Mouse (Mus musculus) adrenal gland, postnatal 14 days (tissue): Measurements from ENCODE around the gene Rgmb. TPM values are rescaled to one million over a fixed set of nuclear protein-coding genes. Genes with fewer than 3 reads are reported as not detected.

ENCODE experiments used
- DNase-seq: peaks from one replicate; pipeline ENCODE4 v3.0.0; 2021; ENCODE audit warnings: mixed read lengths
- long read RNA-seq, 2 experiments: library from polyadenylated mRNA; stranded (forward); transcript quantifications; one replicate each; pipeline ENCODE4 v2.0.0; 2021
- total RNA-seq: library from RNA; stranded (reverse); gene quantifications from 2 replicates; pipeline ENCODE4 v1.2.3, GENCODE M21; 2021

The Rgmb gene
- total RNA-seq, result 16.3 and 19.2 TPM in 2 replicates
- long read RNA-seq, experiment 1, full-length matches to known transcripts, result 12 of 19 reads
- long read RNA-seq, experiment 1, partial matches to known transcripts, result 3 of 19 reads
- long read RNA-seq, experiment 1, other reads (novel, unspliced or antisense), result 4 of 19 reads
- long read RNA-seq, experiment 2, full-length matches to known transcripts, result 11 of 14 reads
- long read RNA-seq, experiment 2, partial matches to known transcripts, result 1 of 14 reads
- long read RNA-seq, experiment 2, other reads (novel, unspliced or antisense), result 2 of 14 reads

DNA sequence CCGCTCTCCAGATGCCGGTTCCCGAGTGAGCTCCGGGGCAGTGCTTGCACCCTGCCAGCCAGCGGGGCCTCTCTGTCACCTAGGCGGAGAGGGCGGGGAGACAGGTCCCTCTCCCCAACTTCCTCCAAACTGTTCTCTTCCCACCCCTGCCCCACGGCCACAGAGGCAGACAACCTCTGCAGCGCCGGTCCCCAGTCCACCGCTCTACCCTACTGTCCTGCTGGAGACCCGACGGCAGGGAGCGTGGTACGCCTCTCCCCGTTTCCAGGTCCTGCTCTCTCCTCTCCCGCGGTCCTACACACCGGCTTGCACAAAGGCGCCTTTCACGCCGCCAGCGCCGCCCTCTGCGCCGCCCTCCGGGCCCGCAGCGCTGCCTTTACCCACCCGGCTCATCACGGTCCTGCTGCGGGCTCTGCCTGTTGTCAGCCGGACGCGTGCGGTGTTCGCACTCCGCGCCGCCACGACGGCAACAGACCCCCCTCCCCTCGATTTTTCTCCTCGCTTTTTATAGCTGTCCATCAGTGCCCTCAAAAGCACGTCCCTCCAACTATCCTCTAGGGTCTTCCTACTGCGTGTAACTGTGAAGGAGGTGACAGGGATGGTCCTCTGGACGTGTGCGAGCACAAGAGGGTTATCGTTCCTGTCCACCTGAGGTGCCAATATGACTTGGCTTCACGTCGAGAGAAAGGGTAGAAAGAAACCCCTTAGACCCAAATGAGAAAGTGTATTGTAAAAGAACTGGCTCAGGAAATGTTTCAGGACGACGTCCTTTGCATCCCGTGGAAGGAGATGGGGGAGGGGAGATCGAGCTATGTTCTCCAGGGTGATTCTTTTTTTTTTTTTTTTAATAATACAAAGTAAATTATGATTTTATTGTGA, at the start of gene Rgmb:
Gene Rgmb, minus strand, starts transcription at position 274 of the 879 bp plus-strand sequence.
- DNase-seq, result peak; percentile 42

DNA sequence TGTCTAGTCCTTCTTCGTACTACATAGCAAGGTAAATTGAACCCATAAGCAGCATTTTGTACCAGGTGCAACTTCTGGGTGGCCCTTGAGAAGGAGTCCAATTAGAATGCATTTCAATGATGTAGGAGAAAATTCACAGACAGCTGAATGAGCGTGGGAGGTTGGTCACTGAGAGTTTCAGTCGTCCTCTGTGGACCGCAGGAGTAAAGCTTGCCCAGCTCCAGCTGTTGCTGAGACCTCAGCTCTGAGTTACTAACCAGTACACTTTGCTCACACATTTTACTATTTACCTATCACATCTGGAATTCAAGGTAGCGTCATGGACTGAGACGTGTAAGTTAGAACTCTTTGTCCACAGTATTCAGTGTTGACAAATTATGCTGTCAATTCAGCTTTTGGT, 43.9 kb upstream of the Rgmb start:
- DNase-seq, result no peak

DNA sequence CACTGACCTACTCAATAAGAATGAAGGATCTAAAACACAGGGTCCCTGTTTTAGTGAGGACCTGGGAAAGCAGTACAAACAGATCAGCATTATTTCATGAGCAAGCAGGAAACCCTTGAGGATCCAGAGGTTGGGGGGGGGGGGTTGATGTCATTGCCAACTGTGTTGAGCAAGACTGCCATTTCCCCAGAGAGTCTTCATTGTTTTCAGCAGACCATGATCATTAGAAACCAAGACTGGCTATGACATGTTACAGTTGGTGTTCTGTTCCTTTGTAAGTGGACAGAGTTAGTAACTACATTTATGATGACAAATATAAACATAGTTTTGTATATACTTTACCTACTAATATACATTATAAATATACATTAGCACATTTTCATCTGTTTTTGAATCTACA, 41.3 kb upstream of the Rgmb start:
- peak; percentile 4 for DNase-seq

DNA sequence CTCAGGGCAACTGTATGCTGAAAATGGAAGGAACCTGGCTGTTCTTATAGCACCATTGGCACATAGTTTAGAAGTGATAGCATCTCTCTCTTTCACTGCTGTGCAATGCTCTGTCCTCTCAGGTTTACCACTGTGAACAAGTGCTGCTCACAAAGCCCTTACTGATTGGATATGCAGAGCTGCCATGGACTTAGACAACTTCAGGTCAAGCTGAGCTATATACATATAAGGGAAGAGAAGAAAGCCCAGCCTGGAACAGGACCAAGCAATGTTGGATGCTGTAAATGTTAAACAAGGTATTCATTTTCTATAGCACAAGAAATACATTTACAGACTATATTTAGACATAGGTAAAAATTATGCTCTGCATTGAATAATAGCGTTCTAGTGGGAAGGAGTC, 34.4 kb upstream of the Rgmb start:
- DNase-seq, result no peak

DNA sequence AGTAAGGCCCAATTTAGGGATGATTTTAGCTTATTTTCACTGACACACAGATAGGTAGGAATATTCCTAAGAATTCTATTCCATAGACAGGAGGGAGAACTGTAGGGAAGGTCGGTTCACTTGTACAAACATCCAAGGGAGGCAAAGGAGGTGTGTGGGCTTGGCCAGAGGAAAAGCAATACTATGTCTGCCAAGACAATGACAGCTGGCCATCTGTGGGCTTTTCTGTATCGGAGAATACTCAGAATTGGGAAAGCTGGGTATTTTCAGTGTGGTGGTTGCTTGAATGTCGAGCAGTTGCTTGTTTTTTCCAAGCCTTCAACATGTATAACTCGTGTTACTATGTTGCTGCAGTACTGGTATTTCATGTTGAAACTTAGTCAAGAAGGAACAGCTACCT, 31.5 kb upstream of the Rgmb start:
- no peak for DNase-seq

DNA sequence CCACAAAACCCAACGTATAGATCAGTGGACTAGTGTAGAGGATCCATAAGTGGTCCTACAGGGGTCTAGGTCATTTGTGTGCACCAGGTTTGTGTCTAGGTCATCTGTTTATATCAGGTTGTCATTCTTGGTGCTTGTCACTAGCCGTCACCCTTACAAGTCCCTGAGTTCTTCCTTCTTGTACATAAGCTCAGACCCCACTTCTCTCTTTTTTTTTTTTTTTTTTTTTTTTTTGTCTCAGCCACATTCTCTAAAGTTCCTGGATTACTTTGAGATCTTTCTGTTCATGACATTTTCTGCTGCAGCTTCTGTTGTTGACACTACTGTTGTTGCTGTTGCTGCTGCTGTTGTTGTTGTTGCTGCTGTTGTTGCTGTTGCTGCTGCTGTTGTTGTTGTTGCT, 22.3 kb upstream of the Rgmb start:
- DNase-seq, result no peak

DNA sequence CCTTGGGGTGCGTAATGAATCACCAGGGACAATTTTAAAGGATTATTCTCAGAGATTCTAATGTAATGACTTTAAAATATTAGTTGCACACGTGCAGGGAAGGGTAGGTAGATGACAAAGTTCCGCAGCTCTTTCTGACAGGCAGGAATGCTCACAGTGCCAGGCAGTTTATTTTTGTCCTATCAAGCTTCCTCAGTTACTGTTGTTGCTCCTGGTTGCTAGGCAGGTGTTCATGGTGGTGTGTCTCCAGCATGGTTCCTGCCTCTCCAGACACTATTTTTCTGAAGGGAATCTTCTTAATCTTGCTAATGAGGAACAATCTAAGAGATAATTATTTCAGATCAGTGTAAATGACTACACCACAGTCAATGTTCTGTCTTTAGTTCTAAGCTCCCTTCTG, 19.7 kb upstream of the Rgmb start:
- DNase-seq, result no peak

DNA sequence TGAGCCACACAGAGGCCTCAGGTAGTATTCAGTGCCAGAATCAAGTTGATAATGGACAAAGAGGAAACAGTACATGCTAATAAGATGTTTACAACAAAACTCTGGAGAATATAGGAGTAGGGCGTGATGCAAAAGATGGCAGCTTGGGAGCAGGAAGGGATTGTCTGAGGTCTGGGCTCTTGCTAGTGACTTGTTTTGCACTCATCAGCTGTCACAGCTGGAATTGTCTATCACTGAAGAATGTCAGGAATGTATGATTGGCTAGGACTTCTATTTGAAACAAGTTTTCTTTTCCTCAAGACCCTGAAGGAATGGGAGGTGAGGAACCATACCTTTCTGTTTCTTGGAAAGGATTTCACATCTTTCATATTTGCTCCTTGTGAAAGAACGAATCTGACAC, 10.6 kb upstream of the Rgmb start:
- no peak for DNase-seq

DNA sequence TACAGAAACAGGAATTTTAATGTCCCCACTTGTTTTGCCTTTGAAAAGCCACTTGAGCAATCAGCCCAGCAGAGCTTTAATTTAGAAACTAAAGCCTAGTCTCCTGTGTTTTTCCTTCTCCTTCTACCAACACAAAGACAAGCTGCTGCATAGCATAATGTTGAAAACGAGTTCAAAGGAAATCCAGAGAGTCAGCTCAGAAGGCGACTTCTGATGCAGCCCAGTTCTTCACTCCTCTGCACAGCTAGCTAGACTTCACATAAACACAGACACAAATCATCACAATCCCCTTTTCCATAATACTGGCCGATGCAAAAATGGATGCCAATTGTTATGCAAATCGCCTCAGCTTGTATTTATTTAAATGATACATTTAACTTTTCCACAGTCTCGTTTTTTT, 1.6 kb upstream of the Rgmb start:
- DNase-seq, result no peak

DNA sequence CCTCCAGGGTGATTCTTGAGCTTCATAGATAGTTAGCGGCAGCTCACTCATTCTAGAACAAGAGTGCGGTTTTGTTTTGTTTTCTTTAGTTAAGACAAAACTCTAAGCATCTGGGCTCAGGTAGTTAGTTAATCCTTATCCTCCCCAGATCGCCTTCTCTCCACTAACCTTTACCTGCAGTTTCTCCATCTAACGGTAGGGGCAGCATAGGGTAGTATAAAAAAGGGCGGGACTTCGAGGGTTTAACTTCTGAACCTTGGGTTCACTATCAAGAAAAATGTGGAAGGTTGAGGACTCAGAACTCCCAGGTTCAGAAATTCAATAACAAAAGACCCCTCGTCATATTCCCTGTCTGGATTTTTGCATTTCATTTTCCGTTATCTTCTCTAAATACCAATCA, 971 bp upstream of the Rgmb start:
- peak; percentile 58 for DNase-seq

DNA sequence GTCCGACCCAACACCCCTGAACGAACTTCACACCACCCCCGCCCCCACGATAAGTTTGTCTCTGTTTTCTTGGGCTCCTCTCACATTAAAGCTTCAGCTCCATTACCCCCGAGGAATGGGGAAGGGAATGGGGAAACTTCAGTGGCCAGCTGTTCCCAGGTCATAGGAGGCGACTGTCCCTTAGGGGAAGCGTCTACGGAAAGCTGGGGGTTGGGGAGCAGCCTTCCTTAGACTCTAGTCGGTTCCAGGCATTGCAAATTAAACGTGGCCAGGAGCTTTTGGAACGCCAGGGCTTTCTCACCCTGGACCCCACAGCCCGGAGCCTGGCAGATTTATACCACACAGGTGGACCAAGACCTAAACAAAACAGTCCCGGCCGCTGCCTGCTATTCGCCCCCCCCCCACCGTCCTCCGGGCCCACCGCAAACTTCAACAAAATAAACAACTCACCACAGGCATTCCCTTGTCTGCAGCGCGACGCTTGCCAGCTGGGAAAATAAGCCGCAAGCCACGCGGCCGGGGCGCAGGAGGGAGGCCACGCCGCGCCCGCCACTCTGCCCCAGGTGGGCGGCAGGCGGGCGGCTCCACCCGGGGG, 571 bp downstream of the Rgmb start:
- DNase-seq, result peak; percentile 21

DNA sequence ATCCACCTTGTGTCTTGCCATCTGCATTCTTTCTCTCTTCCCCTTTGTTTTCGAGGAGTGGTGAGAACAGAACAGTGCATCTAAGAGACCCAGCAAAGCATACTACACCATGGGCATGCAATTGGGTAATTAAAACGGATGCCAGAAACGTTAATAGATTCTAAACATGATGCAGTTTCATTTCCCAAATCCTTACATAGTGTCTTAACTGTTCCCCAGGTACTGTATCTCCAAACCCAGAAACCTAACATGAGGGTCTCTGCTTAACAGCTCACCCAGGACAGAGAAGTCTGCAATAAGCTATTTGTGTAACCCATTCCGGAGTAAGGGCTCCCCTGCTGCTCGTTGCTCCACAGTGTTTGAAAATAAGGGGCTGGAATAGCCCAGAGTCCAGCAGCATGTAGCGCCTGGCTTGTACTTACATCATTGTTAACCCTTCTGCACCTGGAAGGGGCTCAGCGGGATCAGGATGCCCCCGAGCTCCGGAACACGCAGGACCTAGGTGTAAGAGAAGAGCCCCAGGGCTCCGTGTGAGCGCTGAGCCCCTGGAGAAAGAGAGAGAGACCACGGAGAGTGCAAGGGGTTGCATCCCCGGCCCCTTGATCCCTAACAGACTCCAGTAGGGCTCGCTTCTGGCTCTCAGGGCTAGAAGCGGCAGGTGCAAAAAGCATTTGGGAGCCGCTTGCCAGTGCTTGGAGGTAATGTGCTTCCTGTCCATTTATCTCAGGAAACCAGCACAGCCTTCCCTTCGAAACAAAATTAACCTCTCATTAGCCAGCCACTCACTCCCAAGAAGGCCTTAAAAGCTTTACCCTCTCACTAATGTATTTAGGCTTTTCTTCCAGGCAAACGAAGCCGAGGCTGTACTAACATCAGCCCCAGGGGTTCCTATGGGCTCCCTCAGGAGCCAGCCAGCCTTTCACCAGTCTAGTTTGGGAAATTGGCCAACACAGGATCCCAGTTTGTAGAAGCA, 1.4 kb downstream of the Rgmb start:
- DNase-seq, result no peak

DNA sequence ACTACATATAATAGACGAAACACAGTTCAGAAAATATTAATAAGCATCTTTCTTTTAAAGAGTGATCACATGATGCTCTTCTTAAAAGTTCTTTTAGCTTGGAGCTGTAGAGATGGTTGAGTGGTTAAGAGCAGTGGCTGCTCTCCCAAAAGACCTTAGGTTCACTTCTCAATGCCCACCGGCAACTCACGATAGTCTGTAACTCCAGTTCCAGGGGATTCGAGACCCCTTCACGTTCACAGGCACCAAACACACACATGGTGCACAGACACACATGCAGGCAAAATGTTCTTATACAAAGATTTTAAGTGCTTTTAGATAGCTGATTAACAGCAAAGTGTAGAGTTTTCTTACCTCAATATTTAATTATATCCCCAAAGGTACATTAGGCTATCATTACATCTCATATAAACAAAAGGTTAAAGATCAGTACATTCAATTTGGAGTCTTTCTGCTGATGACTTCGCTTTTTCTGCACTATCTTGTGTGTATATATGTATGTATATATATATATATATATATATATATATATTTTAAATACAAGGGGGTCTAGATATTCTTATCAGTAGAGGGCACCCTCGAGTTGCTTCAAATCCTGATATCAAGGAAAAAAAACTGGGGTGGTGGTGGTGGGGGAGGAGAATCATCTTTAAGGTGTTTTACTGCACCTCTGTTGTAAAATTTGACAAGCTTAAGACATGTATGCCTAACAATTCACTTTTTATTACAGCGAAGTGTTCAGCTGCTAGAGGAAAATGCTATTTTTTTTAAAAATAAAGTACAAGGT, 2.5 kb downstream of the Rgmb start:
- DNase-seq, result no peak

DNA sequence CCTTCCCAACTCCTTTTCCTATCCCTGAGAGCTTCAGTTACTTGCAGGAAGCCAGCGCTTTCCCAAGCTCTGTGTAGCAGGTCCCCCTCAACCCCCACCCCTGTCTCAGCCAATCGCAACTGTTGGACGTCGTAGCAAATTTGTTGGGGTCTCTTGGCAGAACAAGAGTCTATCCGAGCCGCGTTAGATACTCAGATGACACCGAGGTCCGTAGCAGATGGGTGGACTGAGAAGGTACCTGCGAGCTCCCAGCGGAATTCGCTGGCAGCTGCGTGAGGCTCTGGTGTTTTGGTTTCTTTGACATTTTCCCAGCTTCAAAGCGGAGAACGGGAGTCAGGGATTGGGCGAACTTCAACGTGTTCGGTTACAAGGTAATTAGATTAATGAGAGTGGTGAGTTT, 3.9 kb downstream of the Rgmb start:
- peak; percentile 34 for DNase-seq

DNA sequence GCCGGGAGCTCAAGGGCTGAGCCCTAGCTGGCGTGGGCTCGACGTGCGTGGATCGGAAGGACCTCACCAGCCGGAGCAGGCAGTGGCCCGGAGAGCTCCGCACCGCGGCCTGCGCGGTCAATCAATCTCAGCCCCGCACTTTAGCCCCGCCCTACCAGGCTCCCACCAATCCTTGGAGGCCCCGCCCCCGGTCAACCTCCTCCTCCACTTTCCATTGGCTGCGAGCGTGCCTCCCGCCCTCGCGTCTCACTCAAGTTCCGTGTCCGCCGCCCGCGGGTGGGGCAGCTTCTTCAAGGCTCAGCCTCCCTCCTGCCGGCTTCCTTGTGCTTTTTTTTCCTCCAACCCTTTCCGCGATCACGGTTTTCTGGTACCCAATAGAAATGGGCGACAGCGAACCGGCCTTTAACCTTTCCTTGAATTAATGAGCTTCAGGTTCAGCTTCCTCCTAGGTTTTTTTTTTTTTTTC, 4.4 kb downstream of the Rgmb start:
- DNase-seq, result peak; percentile 100

DNA sequence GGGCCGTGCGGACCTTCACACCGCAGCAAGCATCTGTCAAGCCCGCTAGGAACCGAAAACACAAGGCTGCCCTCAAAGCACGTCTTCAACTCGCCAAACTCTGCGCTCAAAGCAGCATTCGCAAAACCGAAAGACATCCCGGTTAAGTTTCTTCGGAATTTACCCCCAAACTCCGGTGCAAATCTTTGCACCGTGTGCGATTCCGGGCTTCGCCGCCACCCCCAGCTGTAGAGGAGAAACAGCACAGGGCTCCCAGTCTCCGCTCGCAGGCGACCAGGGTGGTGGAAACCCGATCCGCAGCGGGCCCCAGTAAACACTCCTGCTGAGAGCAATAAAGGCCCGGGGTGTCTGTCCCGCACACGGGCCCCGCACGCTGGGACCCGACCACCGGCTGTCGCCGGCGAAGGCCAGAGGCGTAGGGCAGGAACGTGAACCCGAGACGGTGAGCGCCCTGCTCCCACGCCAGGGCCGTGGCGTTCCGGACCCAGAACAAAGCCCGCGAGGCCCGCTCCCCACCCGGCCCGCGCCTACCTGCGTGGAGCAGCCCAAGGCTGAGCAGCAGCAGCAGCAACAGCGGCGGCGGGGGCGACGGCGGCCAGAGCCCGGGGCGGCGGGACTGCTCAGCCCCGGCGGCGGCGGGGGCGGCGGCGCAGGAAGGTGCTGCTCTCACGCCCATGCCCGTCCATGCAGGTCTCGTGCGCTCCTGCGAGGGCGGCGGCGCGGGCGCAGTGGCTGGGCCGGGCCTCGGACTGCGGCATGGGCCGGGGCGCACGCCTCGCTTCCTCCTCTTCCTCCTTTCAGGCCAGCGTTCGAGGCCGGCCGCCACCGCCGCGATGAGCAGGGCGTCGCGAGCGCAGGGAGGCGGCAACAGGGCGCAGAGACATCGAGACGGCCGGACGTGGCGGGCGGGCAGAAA, 5.1 kb downstream of the Rgmb start:
- DNase-seq, result peak; percentile 71

DNA sequence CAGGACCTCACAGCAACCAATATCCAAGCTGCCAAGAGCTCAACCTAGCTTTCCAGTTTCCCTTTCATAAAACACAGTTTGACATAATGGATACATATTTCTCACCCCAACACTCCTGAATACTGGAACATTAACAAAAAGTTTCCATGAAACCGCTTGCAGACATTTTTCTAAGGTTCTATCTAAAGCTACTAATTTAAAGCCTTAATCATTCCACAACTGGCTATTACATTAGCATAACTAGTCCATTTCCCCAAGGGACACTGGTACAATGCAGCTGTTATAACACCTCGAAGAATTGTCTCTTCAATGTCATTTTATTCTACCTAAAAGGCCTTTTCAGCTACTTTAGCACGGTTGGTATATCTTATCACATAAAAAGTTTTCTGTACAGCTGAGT, 6.0 kb downstream of the Rgmb start:
- no peak for DNase-seq

DNA sequence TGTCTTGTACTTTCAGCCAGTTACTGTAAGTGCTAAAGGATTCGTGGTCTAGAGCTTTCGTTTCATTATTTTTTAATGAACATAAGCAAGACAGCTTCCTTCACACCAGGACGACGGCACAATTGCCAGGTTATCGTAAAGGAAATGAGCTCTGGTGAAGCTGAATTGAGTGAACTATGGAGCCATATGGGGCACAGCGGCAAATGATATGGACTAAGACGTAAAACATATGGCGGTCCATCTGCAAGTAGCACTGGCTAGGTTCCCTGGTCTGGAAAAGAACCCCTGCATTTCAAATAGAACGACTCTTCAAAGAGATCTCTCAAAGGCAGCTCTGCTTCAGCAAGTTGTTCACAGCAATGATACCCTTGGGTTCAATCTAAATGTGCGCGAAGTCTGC, 6.5 kb downstream of the Rgmb start:
- DNase-seq, result no peak

DNA sequence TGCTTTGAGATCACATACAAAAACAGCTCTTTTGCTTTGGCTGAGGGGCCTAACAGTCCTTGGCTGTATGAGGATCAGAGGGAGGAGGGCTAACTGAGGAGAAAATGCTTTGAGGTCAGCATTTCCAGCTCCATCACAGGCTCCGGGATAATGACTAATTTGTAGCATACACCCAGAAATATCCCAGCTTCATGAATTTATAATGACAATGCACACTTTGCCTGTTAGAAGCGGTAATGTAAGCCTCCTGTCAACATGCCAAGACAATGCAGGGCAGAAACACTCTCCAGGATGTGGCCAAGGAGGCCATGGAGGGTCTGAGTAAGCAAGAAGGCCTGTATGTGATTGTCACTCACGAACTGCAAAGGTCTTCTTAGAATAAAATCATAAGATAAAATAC, 7.0 kb downstream of the Rgmb start:
- no peak for DNase-seq

DNA sequence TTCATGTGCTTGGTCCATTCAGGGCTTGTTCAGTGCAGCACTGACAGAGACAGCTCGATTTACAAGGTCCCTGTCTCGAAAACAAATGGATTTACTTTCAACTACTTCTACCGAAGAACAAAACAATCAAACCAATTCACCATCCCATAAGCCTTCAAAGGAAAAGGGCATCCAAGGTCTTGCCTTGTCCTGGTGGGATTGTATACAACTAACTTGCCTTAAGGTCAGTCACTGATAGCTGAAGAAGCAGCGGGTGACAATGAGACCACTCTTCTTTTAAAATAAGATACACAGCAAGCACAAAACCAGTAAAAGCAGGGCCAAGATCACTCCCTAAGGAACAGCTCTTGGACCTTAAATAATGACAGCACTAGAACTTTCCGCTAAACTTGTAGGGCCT, 7.6 kb downstream of the Rgmb start:
- DNase-seq, result no peak
